Mouse (Mus musculus): ENCODE measurements at regions not wholly inside any gene's neighbourhood (a gene's known extent, or its start where the extent isn't known, plus 50 kb on each side); places are given as distances from the start of the nearest gene placed in this dataset.
"Not testable (repeated sequence)": the region's sequence is repeated elsewhere in the genome, so short reads cannot be mapped to it uniquely, and the experiment has no call there.

GRCm38 (mm10) chr1:177928391-177929010 lies 54.7 kb upstream of the Catspere2 start:
- not testable (repeated sequence) for TF ChIP-seq CTCF (IDR thresholded peaks at IDR 0.05; ENCODE audit: low read depth, low read length); POLR2A (IDR thresholded peaks at IDR 0.05; ENCODE audit: insufficient read depth, low read length)
